Mouse (Mus musculus) kidney, postnatal 36 days (tissue): ENCODE data around the gene Nt5c.
"Not testable (repeated sequence)": the region's sequence is repeated elsewhere in the genome, so short reads cannot be mapped to it uniquely, and the experiment has no call there.

Experiments used
- DNase-seq, 2 experiments: peaks; one replicate each; pipeline ENCODE4 v3.0.0; 2021 to 2022; ENCODE audit warnings: mixed read lengths in 2 of 2

Gene Nt5c

GRCm38 (mm10) chr11:115464851-115465250, 26.8 kb downstream of the Nt5c start:
- no peak for DNase-seq

GRCm38 (mm10) chr11:115463397-115463796, 28.3 kb downstream of the Nt5c start:
- DNase-seq = peak; percentile 53 to 65

GRCm38 (mm10) chr11:115462243-115462891, 29.3 kb downstream of the Nt5c start, which contains the start of gene Slc16a5:
TSS of gene Slc16a5 (plus strand) at chr11:115462474.
- DNase-seq = peak; percentile 47 to 48

- DNase-seq = no peak
Observed at GRCm38 (mm10) chr11:115461846-115462242, 29.8 kb downstream of the Nt5c start.

- no peak for DNase-seq
Observed at GRCm38 (mm10) chr11:115460976-115461375, 30.7 kb downstream of the Nt5c start.

- DNase-seq = peak; percentile 53 to 74
Observed at GRCm38 (mm10) chr11:115457405-115457804, 34.3 kb downstream of the Nt5c start.

GRCm38 (mm10) chr11:115456182-115456581, 35.5 kb downstream of the Nt5c start:
- no peak for DNase-seq

GRCm38 (mm10) chr11:115455619-115456018, 36.0 kb downstream of the Nt5c start:
- DNase-seq = no peak

- not testable (repeated sequence) for DNase-seq
Observed at GRCm38 (mm10) chr11:115454822-115455221, 36.8 kb downstream of the Nt5c start.

GRCm38 (mm10) chr11:115453306-115453705, 38.4 kb downstream of the Nt5c start:
- DNase-seq = no peak

GRCm38 (mm10) chr11:115452281-115452860, 39.3 kb downstream of the Nt5c start:
- no peak for DNase-seq

GRCm38 (mm10) chr11:115451781-115452241, 39.9 kb downstream of the Nt5c start:
- peak in 1 of 2 experiments; percentile 43 for DNase-seq

GRCm38 (mm10) chr11:115450176-115450575, 41.5 kb downstream of the Nt5c start:
- peak; percentile 61 to 74 for DNase-seq

- peak; percentile 82 to 93 for DNase-seq
Observed at GRCm38 (mm10) chr11:115448998-115449397, 42.7 kb downstream of the Nt5c start.

- peak; percentile 86 for DNase-seq
Observed at GRCm38 (mm10) chr11:115448075-115448474, 43.6 kb downstream of the Nt5c start.

- DNase-seq = peak; percentile 71 to 74
Observed at GRCm38 (mm10) chr11:115447321-115447885, 44.3 kb downstream of the Nt5c start.

- DNase-seq = peak; percentile 72 to 76
Observed at GRCm38 (mm10) chr11:115446906-115447305, 44.8 kb downstream of the Nt5c start.

- no peak for DNase-seq
Observed at GRCm38 (mm10) chr11:115441417-115441816, 50.2 kb downstream of the Nt5c start.
